Mouse (Mus musculus) mouse trophoblast stem cell (cell line): ENCODE data around the gene Fam114a1.

ENCODE experiments used
- in situ Hi-C, 2 experiments: fragments of 300-500 bp; cut with MseI, MboI; formaldehyde crosslinking; loops; 2 replicates in 1 of 2; 3 replicates in 1 of 2; pipeline ENCODE4 v1.15.1; 2025

Fam114a1 gene

DNA sequence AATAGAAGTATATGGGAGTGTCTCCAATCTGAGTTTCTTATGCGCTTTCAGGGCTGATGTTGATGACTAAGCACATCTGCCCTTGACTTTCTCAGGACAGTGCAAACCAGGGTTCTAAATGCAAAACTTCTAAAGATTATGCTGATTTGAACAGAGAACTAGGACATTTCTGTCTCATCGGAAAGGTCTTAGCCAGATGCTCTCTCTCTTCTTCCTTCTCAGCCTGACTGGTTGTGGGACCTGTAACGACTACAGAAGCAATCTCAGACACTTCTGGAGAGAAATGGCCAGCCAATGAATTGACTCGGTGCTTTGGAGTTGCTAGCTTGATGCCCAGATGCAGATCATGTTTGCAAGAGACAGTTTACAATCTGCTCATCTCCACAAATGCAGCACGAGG, 80.0 kb downstream of the Fam114a1 start:
- in situ Hi-C loops = no loop called here

- in situ Hi-C loops = no loop called here
Observed at GRCm38 (mm10) chr5:65051513-65051912, 81.6 kb downstream of the Fam114a1 start.

- in situ Hi-C loops = no loop called here
Observed at GRCm38 (mm10) chr5:65057596-65057995, 87.7 kb downstream of the Fam114a1 start.

DNA sequence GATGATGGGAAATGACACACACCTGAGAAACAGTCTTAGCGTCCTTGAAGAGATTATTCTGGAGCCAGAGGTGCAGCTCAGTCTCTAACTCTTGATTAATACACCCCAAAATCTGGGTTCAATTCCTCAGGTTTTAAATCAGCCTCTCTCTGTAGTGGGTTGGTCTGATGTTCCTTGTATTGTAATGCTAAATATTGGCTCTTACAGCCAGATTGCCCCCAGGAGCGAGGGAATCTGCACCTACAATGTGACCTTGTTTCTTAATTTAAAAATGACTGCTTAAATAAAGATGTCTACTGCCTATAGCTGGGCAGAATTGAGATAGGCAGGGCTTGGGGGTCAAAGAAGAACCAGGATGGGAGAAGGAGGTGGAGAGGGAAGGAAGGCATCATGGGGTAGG, 89.9 kb downstream of the Fam114a1 start:
- in situ Hi-C loops = no loop called here

DNA sequence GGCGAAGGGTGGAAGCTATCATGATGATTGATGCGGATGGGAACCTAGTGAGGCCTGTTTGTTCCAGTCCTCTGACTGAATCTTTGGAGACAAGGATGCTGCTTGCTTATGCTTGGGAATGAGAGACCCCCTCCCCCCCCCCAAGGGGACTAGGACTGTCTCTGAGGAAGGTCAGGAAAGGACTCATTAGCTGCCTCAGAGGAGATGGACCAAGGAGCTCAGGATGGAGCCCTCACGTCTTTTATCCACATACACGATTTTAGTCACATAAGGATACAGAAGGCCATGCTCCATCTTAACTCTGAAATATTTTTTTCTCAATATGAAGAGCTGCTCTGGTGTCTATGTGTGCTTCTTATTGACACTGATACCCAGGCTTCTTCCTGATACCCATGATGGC, 92.4 kb downstream of the Fam114a1 start:
- in situ Hi-C loops = no loop called here

DNA sequence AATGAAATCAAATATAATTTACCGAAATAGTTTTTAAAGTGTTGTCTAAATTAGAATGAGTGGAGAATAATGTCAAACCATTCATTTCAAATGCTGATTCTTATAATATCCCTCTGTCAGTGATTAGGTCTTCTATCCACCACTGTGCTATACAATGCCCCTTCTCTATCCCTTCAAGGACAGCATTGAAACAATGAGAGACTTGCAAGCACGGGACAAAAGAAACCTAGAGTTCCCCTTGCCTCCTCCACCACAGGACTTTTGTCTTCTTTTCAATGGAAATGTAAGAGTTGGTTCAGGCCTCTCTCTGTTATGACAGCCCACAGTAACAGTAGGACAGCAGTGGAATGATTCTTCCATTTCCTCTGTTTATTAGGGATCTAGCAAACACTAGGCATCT, 93.4 kb downstream of the Fam114a1 start:
- in situ Hi-C loops = no loop called here

DNA sequence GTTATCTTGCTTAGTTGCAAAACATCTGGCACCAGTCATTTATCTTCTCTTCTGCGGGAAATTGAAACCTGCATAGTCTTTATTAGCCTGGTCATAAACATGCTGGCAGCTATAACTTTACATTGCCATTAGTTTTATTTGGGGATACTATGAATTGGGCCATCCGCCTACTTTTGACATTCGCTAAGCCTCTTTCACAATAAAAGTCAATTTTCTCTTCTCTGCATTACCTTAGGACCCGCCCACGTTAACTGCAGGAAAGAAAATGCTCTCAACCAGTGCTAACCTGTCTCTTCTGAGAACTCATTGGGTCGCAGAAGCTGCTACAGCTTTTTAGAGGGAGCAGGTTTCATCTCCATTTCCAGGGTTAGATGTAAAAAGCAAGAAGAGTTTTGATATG, 98.3 kb downstream of the Fam114a1 start:
- in situ Hi-C loops = no loop called here

DNA sequence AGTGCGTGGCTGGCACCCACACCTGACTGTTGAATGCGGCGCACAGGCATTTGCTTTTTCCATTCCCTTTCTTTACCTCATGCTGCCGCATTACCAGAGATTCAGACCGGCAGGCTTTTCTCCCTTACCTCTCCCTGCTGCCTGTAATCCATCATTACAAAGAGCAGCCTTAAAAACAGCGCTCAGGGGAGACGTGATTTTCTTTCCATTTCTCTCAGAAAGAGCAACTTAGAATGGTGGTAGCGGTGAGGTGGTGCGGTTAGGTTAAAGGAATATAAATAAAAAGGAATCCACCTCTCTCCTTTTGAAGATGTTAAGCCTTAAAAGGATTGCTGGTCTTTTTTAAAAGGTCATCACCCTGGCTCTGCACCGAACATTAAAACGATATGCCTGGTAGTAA, 100.0 kb downstream of the Fam114a1 start:
- in situ Hi-C loops = no loop called here

DNA sequence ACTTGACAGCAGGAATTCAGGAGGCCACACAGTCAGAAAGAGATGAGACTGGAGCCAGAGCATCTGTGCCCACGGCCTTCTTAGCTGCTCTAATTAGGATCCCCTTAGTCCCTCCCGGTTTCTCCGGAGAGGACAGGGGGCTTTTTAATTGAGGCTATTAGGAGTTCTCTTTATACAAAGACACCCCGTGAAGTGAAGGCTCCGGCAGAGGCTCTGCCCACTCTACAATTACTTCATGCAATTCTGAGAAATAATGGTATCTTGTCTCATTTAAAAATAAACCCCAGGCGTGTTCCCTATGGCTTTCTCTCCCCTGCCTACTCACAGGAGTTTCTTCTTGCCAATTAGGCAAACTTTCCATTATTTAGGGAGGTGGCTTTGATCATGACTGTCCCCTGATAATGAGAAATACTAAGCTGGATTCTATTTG, 101.8 kb downstream of the Fam114a1 start:
- in situ Hi-C loops = no loop called here

- in situ Hi-C loops = no loop called here
Observed at GRCm38 (mm10) chr5:65073247-65073646, 103.4 kb downstream of the Fam114a1 start.

DNA sequence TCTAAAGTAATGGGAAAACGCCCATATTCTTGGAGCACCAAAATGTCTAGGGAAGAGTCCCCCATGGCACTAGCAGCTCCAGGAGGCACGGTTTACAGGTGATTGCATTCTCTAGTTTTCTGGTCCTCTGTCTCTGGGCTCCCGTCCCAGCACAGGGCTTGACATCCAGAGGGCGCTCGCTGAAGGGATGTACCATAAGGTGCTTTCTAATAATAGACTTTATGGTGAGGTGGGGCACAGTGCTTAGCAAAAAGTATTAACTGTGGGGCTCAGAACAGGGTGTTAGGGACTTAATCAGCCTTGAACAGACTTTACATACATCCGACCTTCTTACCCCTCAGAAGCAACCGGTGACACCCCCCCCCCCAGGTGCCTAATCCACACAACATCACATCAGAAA, 104.8 kb downstream of the Fam114a1 start:
- in situ Hi-C loops = no loop called here

DNA sequence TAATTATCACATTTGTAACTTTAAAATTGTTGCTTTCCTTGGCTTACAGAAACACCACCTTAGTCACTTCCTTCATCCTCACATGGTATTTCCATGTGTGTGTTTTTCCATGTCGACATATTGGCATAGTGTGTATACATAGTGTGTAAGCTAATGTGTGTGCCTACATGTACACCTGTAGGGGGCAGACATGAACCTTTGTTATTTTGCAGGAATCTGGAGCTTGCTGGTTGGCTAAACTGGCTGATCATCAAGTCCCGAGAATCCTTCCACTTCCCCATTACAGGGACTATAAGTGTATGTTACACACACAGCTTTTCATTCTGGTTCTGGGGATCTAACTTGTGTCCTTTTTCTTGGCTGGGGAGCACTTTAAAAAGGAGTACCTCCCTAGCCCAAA, 106.2 kb downstream of the Fam114a1 start:
- in situ Hi-C loops = no loop called here

DNA sequence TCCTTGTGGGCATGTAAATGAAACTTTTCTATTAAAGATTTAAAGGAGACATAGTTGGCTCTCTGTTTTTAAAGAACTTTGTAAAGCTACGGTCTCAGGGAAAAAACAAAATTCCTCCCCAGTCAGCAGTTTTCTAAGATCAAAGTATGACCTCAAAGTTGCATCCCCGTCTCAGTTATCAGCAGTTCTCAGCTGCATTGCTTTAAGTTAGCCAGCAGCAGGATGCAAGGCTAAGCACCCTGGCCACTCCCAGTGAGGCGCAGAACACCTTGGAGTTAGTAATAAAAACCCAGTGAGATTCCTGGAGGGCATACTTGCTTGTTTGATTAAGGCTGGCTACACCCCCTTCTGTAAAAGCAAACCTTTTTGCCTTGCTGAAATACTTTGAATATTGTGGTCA, 106.9 kb downstream of the Fam114a1 start:
- in situ Hi-C loops = no loop called here

DNA sequence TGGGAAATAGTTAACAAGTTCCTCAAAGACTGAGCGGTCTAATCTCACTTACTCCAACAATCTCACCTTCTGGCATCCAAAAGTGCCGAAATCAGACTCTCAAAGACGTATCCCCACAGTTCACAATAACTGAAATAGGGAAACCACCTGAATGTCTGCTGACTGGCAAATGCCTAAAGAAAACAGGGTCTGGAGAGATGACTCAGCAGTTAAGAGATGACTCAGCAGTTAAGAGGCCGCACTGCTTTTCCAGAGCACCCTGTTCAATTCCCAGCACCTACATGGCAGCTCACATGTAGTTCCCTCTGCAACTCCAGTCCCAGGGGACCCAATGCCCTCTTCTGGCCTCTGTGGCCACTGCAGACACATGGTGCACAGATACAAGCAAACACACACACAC, 108.2 kb downstream of the Fam114a1 start:
- in situ Hi-C loops = no loop called here

DNA sequence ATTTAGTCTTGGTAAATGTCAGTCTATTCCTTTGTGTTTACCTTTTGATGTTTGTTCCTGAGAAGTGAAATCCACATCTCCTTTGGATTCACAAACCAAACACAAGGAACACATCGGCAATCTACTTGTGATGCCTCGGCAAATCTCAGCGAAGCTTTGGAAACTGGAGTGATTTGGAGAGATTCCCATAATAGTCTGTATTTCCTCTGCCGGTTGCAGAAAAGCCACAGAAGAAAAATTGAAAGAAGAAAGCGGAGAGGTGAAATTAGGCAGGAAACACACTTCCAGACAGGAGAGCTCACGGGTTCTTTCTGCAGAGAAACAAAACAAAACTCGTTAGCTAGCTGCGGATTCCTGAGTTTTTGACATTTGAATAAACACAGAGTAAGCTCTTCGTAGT, 110.0 kb downstream of the Fam114a1 start:
- in situ Hi-C loops = no loop called here

DNA sequence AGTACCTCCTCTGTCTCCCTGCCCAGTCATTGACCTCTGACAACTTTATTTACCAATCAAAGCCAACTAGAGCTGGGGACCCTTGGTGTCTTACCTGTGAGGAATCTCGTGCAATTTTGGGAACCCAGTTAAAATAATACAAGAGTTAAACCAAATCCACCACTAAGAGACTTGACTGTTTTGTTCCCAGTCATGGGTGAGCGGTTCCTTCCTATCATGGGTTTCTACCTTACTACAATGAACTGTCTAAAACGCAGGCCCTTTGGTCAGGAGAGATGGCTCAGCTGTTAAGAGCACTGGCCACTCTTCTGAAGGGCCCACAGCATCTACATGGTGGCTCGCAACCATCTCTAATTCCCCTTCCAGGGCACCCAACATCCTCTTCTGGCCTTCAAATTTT, 112.0 kb downstream of the Fam114a1 start:
- in situ Hi-C loops = no loop called here

GRCm38 (mm10) chr5:65086522-65086921, 116.7 kb downstream of the Fam114a1 start:
- in situ Hi-C loops = no loop called here

GRCm38 (mm10) chr5:65089707-65090106, 119.8 kb downstream of the Fam114a1 start:
- in situ Hi-C loops = no loop called here

DNA sequence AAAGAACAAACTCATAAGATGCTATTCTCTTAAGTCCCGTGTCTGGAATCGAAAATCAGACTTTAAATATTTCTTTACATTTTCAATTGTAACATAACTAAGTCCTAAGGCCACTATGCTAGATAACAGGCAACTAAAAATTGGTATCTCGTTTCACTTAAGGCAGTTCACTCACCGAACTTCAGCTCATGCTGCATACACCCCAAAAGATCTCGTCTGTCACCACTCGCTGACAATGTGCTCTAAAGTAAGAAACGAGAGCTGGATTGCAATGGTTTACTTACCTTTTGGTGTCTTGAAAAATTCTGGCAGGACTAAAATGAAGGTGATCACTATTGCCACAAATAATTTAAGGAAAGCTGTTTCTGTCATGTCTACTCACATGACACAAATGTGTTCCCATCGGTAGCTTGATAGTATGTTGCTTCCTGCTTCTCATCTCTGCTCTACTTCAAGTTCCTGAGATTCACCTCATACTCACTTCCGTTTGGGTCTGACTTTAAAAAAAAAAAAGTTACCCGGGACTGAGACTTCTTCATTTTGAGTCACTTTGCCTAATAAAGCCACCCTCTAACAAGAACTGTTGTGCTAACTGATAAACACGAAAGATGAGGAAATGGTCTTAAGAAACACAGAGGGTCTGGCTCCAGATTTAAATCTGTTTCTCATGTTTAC, 121.5 kb downstream of the Fam114a1 start:
- in situ Hi-C loops = no loop called here
